Mouse (Mus musculus): ENCODE measurements around the gene Gm11627. TPM values are rescaled to one million over a fixed set of nuclear protein-coding genes. Genes with fewer than 3 reads are reported as not detected.
A peak's percentile ranks its signal among the peaks of the same experiment; 100 is the strongest.

Gm11627 gene
- polyA plus RNA-seq, 1 experiment from 2014 or later: 8.5 TPM

DNA sequence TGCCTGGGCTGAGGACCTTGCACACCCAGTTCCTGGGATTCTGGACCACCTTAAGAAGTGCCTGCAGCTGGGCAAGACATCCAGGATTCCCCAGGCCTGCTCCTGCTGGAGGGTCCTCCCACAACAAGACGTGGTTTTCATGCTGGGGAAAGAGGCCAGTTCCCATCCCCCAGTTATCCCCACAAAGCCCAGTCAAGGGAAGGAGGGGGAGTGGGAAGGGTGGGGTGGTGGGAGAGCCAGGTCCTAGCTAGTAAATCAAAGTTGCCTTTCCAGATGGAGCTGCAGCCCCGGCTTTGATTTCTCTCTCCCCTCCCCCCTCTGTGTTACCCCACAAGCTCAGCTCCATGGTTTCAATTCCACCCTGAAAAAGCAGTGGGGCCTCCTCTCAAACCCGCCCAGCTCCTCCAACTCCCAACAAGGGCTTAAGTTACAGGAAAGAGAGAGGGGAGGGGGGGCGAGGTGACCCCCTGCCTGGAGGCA is 16.1 kb upstream of the Gm11627 start:
- peak overlapping the region; percentile 31; the same call in 1 of the 2 replicates for H3K9ac ChIP-seq
- H3K4me3 ChIP-seq (replicated peaks): no peak overlapping the region
- peak overlapping the region; percentile 42 for H3K4me2 ChIP-seq
- H3K9me3 ChIP-seq (replicated peaks): no peaks in the 10 kb centered on the region
- ATAC-seq (replicated peaks; ENCODE audit: low FRiP score): peak; percentile 88
- 14% methylated on average over 3 of the region's 4 CpGs for WGBS
- peak overlapping the region; percentile 89 for H3K27ac ChIP-seq
- peaks cover 19% of the 10 kb centered on the region for H3K4me1 ChIP-seq
- H3K36me3 ChIP-seq: no peaks in the 10 kb centered on the region
- H3K27me3 ChIP-seq: no peaks in the 10 kb centered on the region

DNA sequence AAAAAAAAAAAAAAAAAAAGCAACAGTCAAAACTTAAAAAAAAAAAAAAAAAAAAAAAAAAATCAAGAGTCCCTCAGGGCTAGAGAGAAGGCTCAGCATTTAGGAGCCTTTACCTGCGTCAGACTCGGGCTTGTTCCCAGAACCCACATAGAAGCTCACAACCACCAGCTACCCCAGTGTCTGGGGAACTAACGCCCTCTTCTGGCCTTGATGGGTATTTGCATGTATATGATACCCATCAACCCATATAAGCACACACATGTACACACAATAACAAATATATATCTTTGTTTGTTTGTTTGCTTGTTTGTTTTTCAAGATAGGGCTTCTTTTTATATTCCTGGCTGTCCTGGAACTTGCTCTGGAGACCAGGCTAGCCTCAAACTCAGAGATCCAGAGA is 8.3 kb upstream of the Gm11627 start:
- WGBS: 89% methylated on average over 3 of the region's 3 CpGs
- no peak overlapping the region for H3K9ac ChIP-seq
- H3K9me3 ChIP-seq (replicated peaks): no peaks in the 10 kb centered on the region
- ATAC-seq (replicated peaks; ENCODE audit: low FRiP score): no peak
- H3K4me3 ChIP-seq (replicated peaks): no peak overlapping the region
- no peak overlapping the region for H3K4me2 ChIP-seq
- H3K36me3 ChIP-seq: no peaks in the 10 kb centered on the region
- H3K27ac ChIP-seq: no peak overlapping the region
- peaks cover 6% of the 10 kb centered on the region for H3K4me1 ChIP-seq
- H3K27me3 ChIP-seq: no peaks in the 10 kb centered on the region

DNA sequence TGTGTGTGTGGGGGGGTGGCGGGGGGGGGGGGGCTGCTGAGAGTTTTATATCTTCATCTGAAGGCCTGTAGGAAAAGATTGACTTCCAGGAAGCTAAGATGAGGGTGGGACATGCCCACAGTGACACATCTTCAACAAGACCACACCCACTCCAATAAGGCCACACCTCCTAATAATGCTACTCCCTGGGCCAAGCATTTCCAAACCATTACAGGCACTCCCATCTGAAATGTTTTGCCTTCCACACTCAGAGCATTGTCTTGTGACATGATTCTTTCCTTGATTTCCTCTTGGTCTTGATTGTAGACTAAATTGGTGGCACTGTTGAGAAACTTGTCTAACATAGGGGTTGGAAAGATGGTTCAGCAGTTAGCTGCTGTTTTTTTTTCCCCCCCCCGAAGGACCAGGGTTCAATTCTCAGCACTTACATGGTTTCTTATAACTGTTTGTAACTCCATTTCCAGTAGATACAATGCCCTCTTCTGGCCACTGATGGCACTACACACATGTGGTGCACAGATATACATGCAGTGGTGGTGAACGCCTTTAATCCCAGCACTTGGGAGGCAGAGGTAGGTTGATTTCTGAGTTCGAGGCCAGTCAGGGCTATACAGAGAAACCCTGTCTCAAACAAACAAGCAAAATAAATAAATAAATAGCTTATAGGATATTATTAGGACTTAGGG is 7.3 kb upstream of the Gm11627 start:
- Histone ChIP-seq H3K4me3 (replicated peaks) (no peak overlapping the region), H3K27ac (no peak overlapping the region), H3K9me3 (replicated peaks) (no peaks in the 10 kb centered on the region), H3K9ac (no peak overlapping the region), H3K4me1 (peaks cover 14% of the 10 kb centered on the region), H3K4me2 (no peak overlapping the region), H3K36me3 (no peaks in the 10 kb centered on the region), H3K27me3 (no peaks in the 10 kb centered on the region; the same call in 1 of the 2 replicates)
- 97% methylated on average over 4 of the region's 4 CpGs for WGBS
- no peak for ATAC-seq (replicated peaks; ENCODE audit: low FRiP score)

DNA sequence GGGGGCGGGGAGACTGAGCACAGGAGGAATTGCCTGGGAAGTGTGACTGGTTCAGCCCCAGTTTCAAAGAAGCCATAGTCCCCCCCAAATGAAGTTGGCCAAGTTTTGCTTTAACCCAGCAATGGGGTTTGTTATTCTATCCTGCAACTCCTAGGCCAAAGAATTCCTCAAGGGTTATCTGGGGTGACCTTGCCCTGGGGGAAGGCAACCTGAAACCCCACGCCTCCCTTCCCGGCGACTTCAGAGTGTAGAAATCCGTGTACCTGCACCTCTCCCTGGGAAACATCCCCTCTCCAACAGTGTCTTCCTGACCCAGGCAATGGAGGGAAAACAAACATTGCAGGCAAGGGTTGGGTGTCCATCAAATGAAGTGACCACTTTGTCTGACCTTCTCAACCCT is 3.5 kb upstream of the Gm11627 start:
- H3K4me2 ChIP-seq: no peak overlapping the region; the same call in 1 of the 2 replicates
- H3K27me3 ChIP-seq: no peaks in the 10 kb centered on the region; the same call in 1 of the 2 replicates
- H3K4me3 ChIP-seq (replicated peaks): no peak overlapping the region
- 16% methylated on average over 5 of the region's 5 CpGs for WGBS
- H3K36me3 ChIP-seq: no peaks in the 10 kb centered on the region
- no peak for ATAC-seq (replicated peaks; ENCODE audit: low FRiP score)
- no peaks in the 10 kb centered on the region for H3K9me3 ChIP-seq (replicated peaks)
- peaks cover 41% of the 10 kb centered on the region for H3K4me1 ChIP-seq
- no peak overlapping the region for H3K9ac ChIP-seq
- peak overlapping the region; percentile 86 for H3K27ac ChIP-seq

DNA sequence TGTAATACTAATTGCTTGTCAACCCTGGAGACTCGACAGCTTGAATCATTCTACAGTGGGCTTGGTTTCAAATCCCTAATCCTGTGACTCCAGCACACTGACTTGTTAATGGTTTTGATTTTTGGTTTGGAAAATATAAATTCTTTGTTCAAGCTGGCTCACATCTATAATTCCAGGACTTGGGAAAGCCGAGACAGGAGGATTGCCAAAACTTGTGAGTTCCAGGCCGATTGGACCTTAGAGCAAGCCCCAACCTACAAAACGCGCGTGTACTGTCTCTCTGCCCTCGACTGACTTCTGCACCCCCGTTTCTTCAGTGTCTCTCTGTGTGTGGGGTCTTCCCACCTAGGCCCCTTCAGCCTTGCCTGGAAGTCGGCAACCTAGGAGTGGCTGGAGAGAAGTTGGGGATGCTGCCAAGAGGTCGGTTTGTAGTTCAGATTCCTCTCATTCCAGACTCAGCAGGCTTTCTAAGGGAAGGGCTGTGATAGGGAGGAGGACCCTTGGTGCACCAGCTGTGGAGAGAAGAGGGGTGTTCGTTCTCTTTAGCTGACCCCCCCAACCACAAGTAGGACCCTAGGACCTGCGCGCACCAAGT is 2.9 kb upstream of the Gm11627 start:
- no peak overlapping the region for H3K9ac ChIP-seq
- no peak; the same call in 1 of the 2 replicates for ATAC-seq (replicated peaks; ENCODE audit: low FRiP score)
- no peak overlapping the region; the same call in 1 of the 2 replicates for H3K4me2 ChIP-seq
- H3K9me3 ChIP-seq (replicated peaks): no peaks in the 10 kb centered on the region
- no peak overlapping the region for H3K4me3 ChIP-seq (replicated peaks)
- H3K27me3 ChIP-seq: no peaks in the 10 kb centered on the region; the same call in 1 of the 2 replicates
- WGBS: 31% methylated on average over 13 of the region's 13 CpGs
- peak overlapping the region; percentile 86 for H3K27ac ChIP-seq
- H3K4me1 ChIP-seq: peaks cover 41% of the 10 kb centered on the region
- H3K36me3 ChIP-seq: no peaks in the 10 kb centered on the region

DNA sequence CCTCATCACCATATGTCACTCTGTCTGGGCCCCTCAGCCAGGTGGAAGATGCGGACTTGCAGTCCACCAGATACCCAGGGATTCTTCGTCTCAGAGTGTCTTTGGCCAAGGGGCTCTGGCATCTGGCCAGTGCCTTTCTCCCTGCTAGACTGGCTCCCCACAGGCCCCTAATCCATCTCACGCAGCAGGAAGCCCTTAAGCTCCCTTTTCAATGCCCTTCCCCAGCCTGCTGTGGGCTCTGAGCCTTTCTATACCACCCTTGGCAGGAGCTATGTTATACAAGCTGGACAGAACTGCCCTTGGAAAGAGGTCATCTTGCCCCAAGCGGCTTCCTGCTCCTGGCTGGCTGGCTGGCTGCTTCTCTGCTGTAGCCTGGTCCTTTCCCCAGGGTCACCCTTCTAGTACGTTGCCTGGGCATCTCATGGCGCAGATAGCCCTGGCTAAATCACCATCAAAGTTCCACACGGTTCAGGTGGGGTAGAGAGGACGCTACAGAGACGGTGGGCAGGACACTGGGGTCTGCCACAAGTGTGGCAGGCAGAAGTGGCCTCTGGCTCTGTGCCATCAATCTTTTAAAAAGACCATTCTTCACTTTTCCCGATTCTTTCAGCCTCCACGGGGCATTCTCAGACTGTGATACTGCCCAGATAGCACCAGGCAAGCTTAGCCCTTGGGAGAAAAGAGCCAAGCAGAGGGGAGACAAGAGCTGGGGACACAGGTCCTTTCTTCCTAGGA is 2.2 kb upstream of the Gm11627 start:
- H3K4me3 ChIP-seq (replicated peaks): no peak overlapping the region
- WGBS: 35% methylated on average over 11 of the region's 11 CpGs
- H3K27me3 ChIP-seq: no peaks in the 10 kb centered on the region; the same call in 1 of the 2 replicates
- peaks cover 41% of the 10 kb centered on the region for H3K4me1 ChIP-seq
- no peak for ATAC-seq (replicated peaks; ENCODE audit: low FRiP score)
- H3K9me3 ChIP-seq (replicated peaks): no peaks in the 10 kb centered on the region
- H3K4me2 ChIP-seq: no peak overlapping the region
- H3K9ac ChIP-seq: no peak overlapping the region
- peak overlapping the region; percentile 86 for H3K27ac ChIP-seq
- no peaks in the 10 kb centered on the region for H3K36me3 ChIP-seq

DNA sequence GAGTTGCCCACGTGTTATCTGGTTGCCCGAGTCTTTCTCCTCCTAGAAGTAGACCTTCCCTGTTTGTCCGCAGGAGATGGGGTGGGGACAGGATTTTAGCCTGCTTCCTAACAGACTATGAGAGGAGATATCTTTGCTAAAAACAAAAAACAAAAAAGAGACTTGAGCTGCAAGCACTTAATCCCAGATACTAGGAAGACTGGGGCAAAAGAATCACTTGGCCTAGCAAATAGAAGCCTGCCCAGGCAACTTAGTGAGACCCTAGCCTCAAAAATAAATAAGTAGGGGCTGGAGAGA is 721 bp upstream of the Gm11627 start:
- Histone ChIP-seq H3K27me3 (no peaks in the 10 kb centered on the region; the same call in 1 of the 2 replicates), H3K9me3 (replicated peaks) (no peaks in the 10 kb centered on the region), H3K27ac (peak overlapping the region; percentile 88), H3K4me1 (peaks cover 41% of the 10 kb centered on the region), H3K9ac (peak overlapping the region; percentile 47; the same call in 1 of the 2 replicates), H3K4me3 (replicated peaks) (peak overlapping the region; percentile 36), H3K36me3 (no peaks in the 10 kb centered on the region), H3K4me2 (peak overlapping the region; percentile 61)
- 58% methylated on average over 3 of the region's 3 CpGs for WGBS
- no peak for ATAC-seq (replicated peaks; ENCODE audit: low FRiP score)

DNA sequence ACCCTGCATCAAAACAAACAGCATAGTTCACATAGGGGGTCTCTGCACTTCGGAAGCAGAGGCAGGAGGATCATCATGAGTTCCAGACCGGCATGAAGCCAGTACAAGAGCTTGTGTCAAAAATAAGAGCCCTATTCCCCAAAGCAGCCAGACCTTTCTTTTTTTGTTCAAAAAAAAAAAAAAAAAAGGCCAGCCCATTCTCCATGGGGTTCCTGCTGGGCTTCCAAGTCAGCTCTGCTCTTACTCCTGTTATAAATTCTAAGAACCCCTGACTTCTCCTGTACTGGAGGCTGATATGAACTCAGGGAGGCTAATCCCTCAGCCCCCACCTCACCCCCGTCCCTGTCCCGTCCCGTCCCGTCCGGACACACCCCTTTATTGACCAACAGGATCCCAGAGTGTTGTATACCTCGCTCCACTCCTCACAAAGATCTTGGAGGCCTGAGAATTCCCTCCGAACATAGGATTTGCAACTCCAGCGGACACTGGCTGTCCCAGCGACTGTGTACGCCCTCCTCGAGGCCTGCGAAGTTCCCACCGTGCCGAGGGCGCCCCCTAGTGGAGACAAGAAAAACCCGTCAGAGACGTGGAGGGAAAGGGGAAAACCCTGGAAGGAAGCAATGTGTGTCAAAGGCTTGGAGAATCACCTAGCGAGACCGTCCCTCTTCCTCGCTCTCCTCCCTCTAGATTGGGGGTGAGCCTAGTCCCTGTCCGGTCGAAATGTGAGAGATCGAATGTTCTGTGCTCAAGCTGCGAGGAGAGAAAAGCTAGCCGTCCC is 731 bp downstream of the Gm11627 start:
- Histone ChIP-seq H3K36me3 (no peaks in the 10 kb centered on the region), H3K4me3 (replicated peaks) (peak overlapping the region; percentile 36), H3K27ac (peak overlapping the region; percentile 88), H3K27me3 (no peaks in the 10 kb centered on the region; the same call in 1 of the 2 replicates), H3K4me1 (peaks cover 41% of the 10 kb centered on the region), H3K9me3 (replicated peaks) (no peaks in the 10 kb centered on the region), H3K4me2 (peak overlapping the region; percentile 61), H3K9ac (peak overlapping the region; percentile 47)
- ATAC-seq (replicated peaks; ENCODE audit: low FRiP score): peak; percentile 68
- WGBS: 6% methylated on average over 27 of the region's 27 CpGs

DNA sequence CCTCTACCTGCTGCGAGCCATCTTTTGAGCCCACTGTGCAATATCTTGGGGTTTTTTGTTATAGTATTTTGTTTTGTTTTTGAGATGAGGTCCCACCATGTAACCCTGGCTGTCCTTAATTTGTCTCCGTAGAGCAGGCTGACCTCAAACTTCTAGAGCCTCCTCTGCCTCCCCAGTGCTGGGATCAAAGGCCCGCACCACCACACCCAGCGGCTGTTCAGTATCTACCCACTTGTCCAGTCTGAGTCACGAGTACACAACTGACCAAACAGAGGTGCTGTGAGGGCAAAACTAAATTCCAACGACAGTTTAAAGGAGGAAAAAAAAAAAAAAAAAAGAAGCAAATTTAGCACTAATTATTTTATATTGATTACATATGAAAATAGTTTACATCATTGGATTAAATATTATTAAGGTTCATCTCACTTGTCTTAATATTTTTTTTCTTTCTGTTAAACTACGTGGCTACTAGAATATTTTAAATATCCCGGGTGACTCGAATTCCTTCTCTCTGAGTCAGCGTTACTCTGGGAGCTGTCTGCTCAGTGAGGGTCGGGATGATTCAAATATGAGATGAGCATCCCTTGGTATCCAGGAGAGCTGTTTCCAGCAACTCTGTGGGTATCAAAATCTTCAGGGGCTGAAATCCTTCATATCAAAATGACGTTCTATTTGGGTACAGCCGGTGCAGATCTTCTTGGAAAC is 3.1 kb downstream of the Gm11627 start:
- H3K27me3 ChIP-seq: no peaks in the 10 kb centered on the region
- ATAC-seq (replicated peaks; ENCODE audit: low FRiP score): no peak
- 68% methylated on average over 13 of the region's 13 CpGs for WGBS
- no peaks in the 10 kb centered on the region for H3K36me3 ChIP-seq
- peaks cover 27% of the 10 kb centered on the region for H3K4me1 ChIP-seq
- H3K27ac ChIP-seq: no peak overlapping the region
- no peak overlapping the region for H3K4me2 ChIP-seq
- no peak overlapping the region for H3K4me3 ChIP-seq (replicated peaks)
- H3K9ac ChIP-seq: no peak overlapping the region
- H3K9me3 ChIP-seq (replicated peaks): no peaks in the 10 kb centered on the region

DNA sequence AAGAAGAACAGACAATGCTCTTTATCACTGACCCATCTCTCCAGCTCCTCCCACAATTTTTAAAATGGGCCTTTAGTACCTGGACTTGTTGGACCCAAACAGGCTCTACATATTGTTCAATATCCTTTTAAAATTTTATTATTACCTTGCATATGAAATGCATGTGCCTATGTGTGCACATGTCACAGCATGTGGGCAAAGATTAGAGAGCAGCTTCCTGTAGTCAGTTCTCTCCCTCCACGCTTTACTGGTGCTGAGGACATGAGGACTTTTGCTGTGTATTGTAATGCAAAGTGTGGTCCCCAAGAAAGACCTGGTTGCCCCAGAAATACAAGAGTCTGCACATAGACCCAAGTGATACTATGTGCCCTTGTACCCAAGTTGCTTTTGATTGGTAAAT is 4.2 kb downstream of the Gm11627 start:
- H3K4me2 ChIP-seq: no peak overlapping the region
- WGBS: 76% methylated on average over 1 of the region's 1 CpGs
- H3K36me3 ChIP-seq: no peaks in the 10 kb centered on the region
- peaks cover 23% of the 10 kb centered on the region for H3K4me1 ChIP-seq
- no peak overlapping the region for H3K4me3 ChIP-seq (replicated peaks)
- no peak overlapping the region for H3K27ac ChIP-seq
- H3K9me3 ChIP-seq (replicated peaks): no peaks in the 10 kb centered on the region
- ATAC-seq (replicated peaks; ENCODE audit: low FRiP score): no peak
- H3K9ac ChIP-seq: no peak overlapping the region
- H3K27me3 ChIP-seq: no peaks in the 10 kb centered on the region

Measured in kidney, embryonic 15.5 days (tissue).